Mouse (Mus musculus): ENCODE results near the gene Cxcl12. TPM values are rescaled to one million over a fixed set of nuclear protein-coding genes. Genes with fewer than 3 reads are reported as not detected.

The Cxcl12 gene
- polyA plus RNA-seq, 1 experiment, result 46.5 TPM

- H3K4me1 ChIP-seq (ENCODE audit: control insufficient read depth, insufficient read depth, low read length), result no peaks in the 10 kb centered on the region
- H3K4me3 ChIP-seq (replicated peaks; ENCODE audit: insufficient read depth, low read depth, low read length), result no peak overlapping the region
- DNase-seq, result no peak
- no peaks in the 10 kb centered on the region for H3K27me3 ChIP-seq (ENCODE audit: control insufficient read depth, insufficient read depth, low read length)
- H3K27ac ChIP-seq (ENCODE audit: insufficient read depth, low read length), result no peak overlapping the region
- 62% methylated on average over 6 of the region's 6 CpGs for WGBS
- no peak for TF ChIP-seq CTCF (IDR thresholded peaks at IDR 0.05; ENCODE audit: borderline replicate concordance, insufficient read depth, low read depth, low read length)
- no peak for TF ChIP-seq POLR2A (IDR thresholded peaks at IDR 0.05; ENCODE audit: borderline replicate concordance, insufficient read depth, low read length)
Measured at GRCm38 (mm10) chr6:117180303-117180702, 12.0 kb downstream of the Cxcl12 start.

GRCm38 (mm10) chr6:117185381-117185780 lies 17.0 kb downstream of the Cxcl12 start:
- Histone ChIP-seq H3K27me3 (ENCODE audit: control insufficient read depth, insufficient read depth, low read length) (no peaks in the 10 kb centered on the region), H3K27ac (ENCODE audit: insufficient read depth, low read length) (no peak overlapping the region), H3K4me1 (ENCODE audit: control insufficient read depth, insufficient read depth, low read length) (no peaks in the 10 kb centered on the region), H3K4me3 (replicated peaks; ENCODE audit: insufficient read depth, low read depth, low read length) (no peak overlapping the region)
- 86% methylated on average over 4 of the region's 4 CpGs for WGBS
- no peak for DNase-seq
- TF ChIP-seq CTCF (IDR thresholded peaks at IDR 0.05; ENCODE audit: borderline replicate concordance, insufficient read depth, low read depth, low read length) (no peak), POLR2A (IDR thresholded peaks at IDR 0.05; ENCODE audit: borderline replicate concordance, insufficient read depth, low read length) (no peak)

GRCm38 (mm10) chr6:117190453-117190852 lies 22.1 kb downstream of the Cxcl12 start:
- 93% methylated on average over 3 of the region's 3 CpGs for WGBS

GRCm38 (mm10) chr6:117191741-117192140 lies 23.4 kb downstream of the Cxcl12 start:
- 43% methylated on average over 6 of the region's 6 CpGs for WGBS
- Histone ChIP-seq H3K27me3 (ENCODE audit: control insufficient read depth, insufficient read depth, low read length) (no peaks in the 10 kb centered on the region), H3K27ac (ENCODE audit: insufficient read depth, low read length) (no peak overlapping the region), H3K4me1 (ENCODE audit: control insufficient read depth, insufficient read depth, low read length) (no peaks in the 10 kb centered on the region), H3K4me3 (replicated peaks; ENCODE audit: insufficient read depth, low read depth, low read length) (no peak overlapping the region)
- DNase-seq, result no peak
- TF ChIP-seq CTCF (IDR thresholded peaks at IDR 0.05; ENCODE audit: borderline replicate concordance, insufficient read depth, low read depth, low read length) (no peak), POLR2A (IDR thresholded peaks at IDR 0.05; ENCODE audit: borderline replicate concordance, insufficient read depth, low read length) (no peak)

More at GRCm38 (mm10) chr6:117190453-117190852, 22.1 kb downstream of the Cxcl12 start:
- Histone ChIP-seq H3K27me3 (ENCODE audit: control insufficient read depth, insufficient read depth, low read length) (no peaks in the 10 kb centered on the region), H3K4me1 (ENCODE audit: control insufficient read depth, insufficient read depth, low read length) (no peaks in the 10 kb centered on the region), H3K27ac (ENCODE audit: insufficient read depth, low read length) (no peak overlapping the region), H3K4me3 (replicated peaks; ENCODE audit: insufficient read depth, low read depth, low read length) (no peak overlapping the region)
- no peak for DNase-seq
- TF ChIP-seq POLR2A (IDR thresholded peaks at IDR 0.05; ENCODE audit: borderline replicate concordance, insufficient read depth, low read length), result no peak
- no peak for TF ChIP-seq CTCF (IDR thresholded peaks at IDR 0.05; ENCODE audit: borderline replicate concordance, insufficient read depth, low read depth, low read length)

- no peaks in the 10 kb centered on the region for H3K4me1 ChIP-seq (ENCODE audit: control insufficient read depth, insufficient read depth, low read length)
- TF ChIP-seq CTCF (IDR thresholded peaks at IDR 0.05; ENCODE audit: borderline replicate concordance, insufficient read depth, low read depth, low read length), result no peak
- no peak for TF ChIP-seq POLR2A (IDR thresholded peaks at IDR 0.05; ENCODE audit: borderline replicate concordance, insufficient read depth, low read length)
- H3K27ac ChIP-seq (ENCODE audit: insufficient read depth, low read length), result no peak overlapping the region
- H3K4me3 ChIP-seq (replicated peaks; ENCODE audit: insufficient read depth, low read depth, low read length), result no peak overlapping the region
- no peaks in the 10 kb centered on the region for H3K27me3 ChIP-seq (ENCODE audit: control insufficient read depth, insufficient read depth, low read length)
- 85% methylated on average over 7 of the region's 7 CpGs for WGBS
- DNase-seq, result no peak
Measured at GRCm38 (mm10) chr6:117192678-117193077, 24.3 kb downstream of the Cxcl12 start.

GRCm38 (mm10) chr6:117195270-117195669 lies 26.9 kb downstream of the Cxcl12 start:
- WGBS, result 90% methylated on average over 3 of the region's 3 CpGs
- H3K4me1 ChIP-seq (ENCODE audit: control insufficient read depth, insufficient read depth, low read length), result no peaks in the 10 kb centered on the region
- no peak overlapping the region for H3K4me3 ChIP-seq (replicated peaks; ENCODE audit: insufficient read depth, low read depth, low read length)
- no peaks in the 10 kb centered on the region for H3K27me3 ChIP-seq (ENCODE audit: control insufficient read depth, insufficient read depth, low read length)
- TF ChIP-seq CTCF (IDR thresholded peaks at IDR 0.05; ENCODE audit: borderline replicate concordance, insufficient read depth, low read depth, low read length) (no peak), POLR2A (IDR thresholded peaks at IDR 0.05; ENCODE audit: borderline replicate concordance, insufficient read depth, low read length) (no peak)
- no peak overlapping the region for H3K27ac ChIP-seq (ENCODE audit: insufficient read depth, low read length)
- no peak for DNase-seq

GRCm38 (mm10) chr6:117198871-117199270 lies 30.5 kb downstream of the Cxcl12 start:
- WGBS, result 87% methylated on average over 4 of the region's 4 CpGs
- H3K4me3 ChIP-seq (replicated peaks; ENCODE audit: insufficient read depth, low read depth, low read length), result no peak overlapping the region
- H3K27me3 ChIP-seq (ENCODE audit: control insufficient read depth, insufficient read depth, low read length), result no peaks in the 10 kb centered on the region
- DNase-seq, result no peak
- H3K27ac ChIP-seq (ENCODE audit: insufficient read depth, low read length), result no peak overlapping the region
- H3K4me1 ChIP-seq (ENCODE audit: control insufficient read depth, insufficient read depth, low read length), result no peaks in the 10 kb centered on the region
- TF ChIP-seq CTCF (IDR thresholded peaks at IDR 0.05; ENCODE audit: borderline replicate concordance, insufficient read depth, low read depth, low read length) (no peak), POLR2A (IDR thresholded peaks at IDR 0.05; ENCODE audit: borderline replicate concordance, insufficient read depth, low read length) (no peak)

GRCm38 (mm10) chr6:117199718-117200117 lies 31.4 kb downstream of the Cxcl12 start:
- Histone ChIP-seq H3K27me3 (ENCODE audit: control insufficient read depth, insufficient read depth, low read length) (no peaks in the 10 kb centered on the region), H3K4me3 (replicated peaks; ENCODE audit: insufficient read depth, low read depth, low read length) (no peak overlapping the region), H3K4me1 (ENCODE audit: control insufficient read depth, insufficient read depth, low read length) (no peaks in the 10 kb centered on the region), H3K27ac (ENCODE audit: insufficient read depth, low read length) (no peak overlapping the region)
- TF ChIP-seq POLR2A (IDR thresholded peaks at IDR 0.05; ENCODE audit: borderline replicate concordance, insufficient read depth, low read length), result no peak
- TF ChIP-seq CTCF (IDR thresholded peaks at IDR 0.05; ENCODE audit: borderline replicate concordance, insufficient read depth, low read depth, low read length), result no peak
- WGBS, result 44% methylated on average over 2 of the region's 2 CpGs
- no peak for DNase-seq
